Mouse (Mus musculus) limb, embryonic 10.5 days (tissue): ENCODE measurements around the gene Mrtfa. TPM values are rescaled to one million over a fixed set of nuclear protein-coding genes. Genes with fewer than 3 reads are reported as not detected.

Experiments used
- DNase-seq: peaks from one replicate; pipeline ENCODE4 v3.0.0-alpha.2; 2017; ENCODE audit warnings: low spot score
- H3K27ac ChIP-seq: fragments of 300-500 bp; sonication (generic); 2 replicates; pipeline ENCODE4 v1.5.1; 2016; ENCODE audit warnings: mild to moderate bottlenecking
- H3K27me3 ChIP-seq: fragments of 300-500 bp; sonication (generic); 2 replicates; pipeline ENCODE4 v1.6.1; 2016; ENCODE audit warnings: low read depth, mild to moderate bottlenecking; ENCODE audit not compliant: poor library complexity, severe bottlenecking
- H3K36me3 ChIP-seq: fragments of 300-500 bp; sonication (generic); 2 replicates; pipeline ENCODE4 v1.6.1; 2016; ENCODE audit warnings: mild to moderate bottlenecking, moderate library complexity
- H3K4me1 ChIP-seq: fragments of 300-500 bp; sonication (generic); 2 replicates; pipeline ENCODE4 v1.6.1; 2016
- H3K4me3 ChIP-seq: fragments of 300-500 bp; sonication (generic); 2 replicates; pipeline ENCODE4 v1.5.1; 2016; ENCODE audit warnings: mild to moderate bottlenecking, moderate library complexity
- H3K9me3 ChIP-seq: fragments of 300-500 bp; sonication (generic); replicated peaks from 2 replicates; pipeline ENCODE4 v1.6.1; 2016; ENCODE audit warnings: mild to moderate bottlenecking
- WGBS: fragments of 180-500 bp; shearing (Covaris S2); methylation state at CpG from one replicate; pipeline ENCODE4 v1.1.7; 2016; 5-methylcytosine and 5-hydroxymethylcytosine counted together
- polyA plus RNA-seq: library from polyadenylated mRNA; unstranded; fragments of >200 nt; fragmentation: Nextera tagmentation; extraction: Ambion mirVana; gene quantifications from 2 replicates; pipeline ENCODE4 v1.2.1, GENCODE M21; 2016

The Mrtfa gene
- polyA plus RNA-seq, 1 experiment from 2014 or later: 24.9 TPM

- DNase-seq: no peak
- H3K27ac ChIP-seq: no peak overlapping the region
- peaks cover 23% of the 10 kb centered on the region for H3K4me1 ChIP-seq
- H3K9me3 ChIP-seq: no peaks in the 10 kb centered on the region
- H3K4me3 ChIP-seq: no peak overlapping the region
- no peaks in the 10 kb centered on the region for H3K27me3 ChIP-seq
- no peaks in the 10 kb centered on the region for H3K36me3 ChIP-seq
- WGBS: 74% methylated on average over 4 of the region's 4 CpGs
These were observed 107.3 kb downstream of the Mrtfa start for GRCm38 (mm10) chr15:81083281-81083680.

GRCm38 (mm10) chr15:81081216-81081615 is 109.3 kb downstream of the Mrtfa start:
- no peak overlapping the region for H3K4me3 ChIP-seq
- peaks cover 18% of the 10 kb centered on the region for H3K4me1 ChIP-seq
- DNase-seq: no peak

GRCm38 (mm10) chr15:81080405-81080804 is 110.2 kb downstream of the Mrtfa start:
- H3K4me3 ChIP-seq: no peak overlapping the region
- WGBS: 96% methylated on average over 9 of the region's 9 CpGs
- peaks cover 18% of the 10 kb centered on the region for H3K4me1 ChIP-seq
- H3K9me3 ChIP-seq: no peaks in the 10 kb centered on the region
- no peak for DNase-seq
- H3K36me3 ChIP-seq: no peaks in the 10 kb centered on the region
- H3K27me3 ChIP-seq: no peaks in the 10 kb centered on the region
- no peak overlapping the region for H3K27ac ChIP-seq

More at GRCm38 (mm10) chr15:81081216-81081615, 109.3 kb downstream of the Mrtfa start:
- 76% methylated on average over 4 of the region's 4 CpGs for WGBS
- Histone ChIP-seq H3K27ac (no peak overlapping the region), H3K9me3 (no peaks in the 10 kb centered on the region), H3K27me3 (no peaks in the 10 kb centered on the region), H3K36me3 (no peaks in the 10 kb centered on the region)

GRCm38 (mm10) chr15:81079255-81079654 is 111.3 kb downstream of the Mrtfa start:
- no peaks in the 10 kb centered on the region for H3K9me3 ChIP-seq
- no peak overlapping the region for H3K27ac ChIP-seq
- no peaks in the 10 kb centered on the region for H3K36me3 ChIP-seq
- peaks cover 18% of the 10 kb centered on the region for H3K4me1 ChIP-seq
- DNase-seq: no peak
- no peaks in the 10 kb centered on the region for H3K27me3 ChIP-seq
- no peak overlapping the region for H3K4me3 ChIP-seq
- 94% methylated on average over 3 of the region's 3 CpGs for WGBS

- no peak overlapping the region for H3K27ac ChIP-seq
- H3K27me3 ChIP-seq: no peaks in the 10 kb centered on the region
- no peaks in the 10 kb centered on the region for H3K36me3 ChIP-seq
- peaks cover 5% of the 10 kb centered on the region for H3K4me1 ChIP-seq
- no peaks in the 10 kb centered on the region for H3K9me3 ChIP-seq
- WGBS: 92% methylated on average over 4 of the region's 4 CpGs
- no peak overlapping the region for H3K4me3 ChIP-seq
- no peak for DNase-seq
These were observed 113.0 kb downstream of the Mrtfa start for GRCm38 (mm10) chr15:81077551-81077950.

GRCm38 (mm10) chr15:81074543-81074942 is 116.0 kb downstream of the Mrtfa start:
- Histone ChIP-seq H3K4me1 (no peaks in the 10 kb centered on the region), H3K4me3 (no peak overlapping the region), H3K9me3 (no peaks in the 10 kb centered on the region), H3K27me3 (no peaks in the 10 kb centered on the region), H3K27ac (no peak overlapping the region), H3K36me3 (no peaks in the 10 kb centered on the region)
- no peak for DNase-seq
- WGBS: 92% methylated on average over 1 of the region's 1 CpGs

GRCm38 (mm10) chr15:81073751-81074150 is 116.8 kb downstream of the Mrtfa start:
- Histone ChIP-seq H3K36me3 (0 out of 2 replicates have a peak, but pooled peaks cover 2% of the 10 kb centered on the region), H3K4me3 (no peak overlapping the region), H3K27ac (no peak overlapping the region), H3K27me3 (no peaks in the 10 kb centered on the region), H3K4me1 (no peaks in the 10 kb centered on the region), H3K9me3 (no peaks in the 10 kb centered on the region)
- DNase-seq: no peak
- 73% methylated on average over 2 of the region's 2 CpGs for WGBS

GRCm38 (mm10) chr15:81072748-81073147 is 117.8 kb downstream of the Mrtfa start:
- DNase-seq: no peak
- Histone ChIP-seq H3K36me3 (0 out of 2 replicates have a peak, but pooled peaks cover 4% of the 10 kb centered on the region), H3K4me1 (no peaks in the 10 kb centered on the region), H3K27me3 (no peaks in the 10 kb centered on the region), H3K9me3 (no peaks in the 10 kb centered on the region), H3K4me3 (no peak overlapping the region), H3K27ac (no peak overlapping the region)
- WGBS: 79% methylated on average over 2 of the region's 2 CpGs

GRCm38 (mm10) chr15:81070470-81070869 is 120.1 kb downstream of the Mrtfa start:
- 77% methylated on average over 1 of the region's 1 CpGs for WGBS
- Histone ChIP-seq H3K4me1 (no peaks in the 10 kb centered on the region), H3K27me3 (no peaks in the 10 kb centered on the region), H3K36me3 (0 out of 2 replicates have a peak, but pooled peaks cover 4% of the 10 kb centered on the region), H3K27ac (no peak overlapping the region), H3K4me3 (no peak overlapping the region), H3K9me3 (no peaks in the 10 kb centered on the region)
- DNase-seq: no peak

GRCm38 (mm10) chr15:81068641-81069381 is 121.7 kb downstream of the Mrtfa start:
- no peak for DNase-seq
- 94% methylated on average over 5 of the region's 5 CpGs for WGBS
- Histone ChIP-seq H3K4me1 (no peaks in the 10 kb centered on the region), H3K9me3 (no peaks in the 10 kb centered on the region), H3K36me3 (0 out of 2 replicates have a peak, but pooled peaks cover 4% of the 10 kb centered on the region), H3K27me3 (no peaks in the 10 kb centered on the region), H3K4me3 (no peak overlapping the region), H3K27ac (no peak overlapping the region)

GRCm38 (mm10) chr15:81067761-81068160 is 122.8 kb downstream of the Mrtfa start:
- no peak overlapping the region for H3K27ac ChIP-seq
- 95% methylated on average over 3 of the region's 3 CpGs for WGBS

GRCm38 (mm10) chr15:81066976-81067375 is 123.6 kb downstream of the Mrtfa start:
- Histone ChIP-seq H3K27ac (no peak overlapping the region), H3K27me3 (no peaks in the 10 kb centered on the region), H3K9me3 (no peaks in the 10 kb centered on the region), H3K36me3 (0 out of 2 replicates have a peak, but pooled peaks cover 4% of the 10 kb centered on the region), H3K4me1 (peaks cover 17% of the 10 kb centered on the region), H3K4me3 (no peak overlapping the region)
- WGBS: 78% methylated on average over 5 of the region's 5 CpGs
- no peak for DNase-seq

More at GRCm38 (mm10) chr15:81067761-81068160, 122.8 kb downstream of the Mrtfa start:
- Histone ChIP-seq H3K9me3 (no peaks in the 10 kb centered on the region), H3K36me3 (0 out of 2 replicates have a peak, but pooled peaks cover 4% of the 10 kb centered on the region), H3K4me1 (peaks cover 9% of the 10 kb centered on the region), H3K4me3 (no peak overlapping the region), H3K27me3 (no peaks in the 10 kb centered on the region)
- DNase-seq: no peak

- DNase-seq: no peak
- no peaks in the 10 kb centered on the region for H3K9me3 ChIP-seq
- no peak overlapping the region for H3K4me3 ChIP-seq
- no peak overlapping the region for H3K27ac ChIP-seq
- peaks cover 29% of the 10 kb centered on the region for H3K4me1 ChIP-seq
- H3K27me3 ChIP-seq: no peaks in the 10 kb centered on the region
- H3K36me3 ChIP-seq: 0 out of 2 replicates have a peak, but pooled peaks cover 4% of the 10 kb centered on the region
- 94% methylated on average over 4 of the region's 4 CpGs for WGBS
These were observed 125.9 kb downstream of the Mrtfa start for GRCm38 (mm10) chr15:81064661-81065060.
